Mouse (Mus musculus): ENCODE measurements around the gene Nlrc5. TPM values are rescaled to one million over a fixed set of nuclear protein-coding genes. Genes with fewer than 3 reads are reported as not detected.
"Not testable (repeated sequence)": the region's sequence is repeated elsewhere in the genome, so short reads cannot be mapped to it uniquely, and the experiment has no call there.

Nlrc5 gene
- polyA plus RNA-seq, 1 experiment, result 0.82 TPM

DNA sequence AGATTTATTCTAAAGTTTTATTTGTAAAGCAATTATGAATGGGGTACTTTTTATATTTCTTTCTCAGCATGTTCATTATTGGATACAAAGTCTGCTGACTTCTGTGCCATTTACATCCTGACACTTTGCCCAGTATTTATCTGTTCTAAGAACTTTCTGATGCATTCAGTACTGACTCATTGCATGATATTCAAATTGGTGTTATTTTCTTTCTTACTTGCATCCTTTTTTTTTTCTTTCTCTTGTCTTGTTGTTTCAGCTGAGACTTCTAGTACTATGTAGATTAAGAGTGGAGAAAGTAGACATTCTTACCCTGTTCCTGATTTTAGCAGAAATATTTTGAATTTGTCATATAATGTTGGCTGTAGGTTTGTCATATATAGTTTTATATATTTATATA, 5.5 kb downstream of the Nlrc5 start:
- no peak overlapping the region for H3K4me3 ChIP-seq (replicated peaks; ENCODE audit: insufficient read depth, low read depth, low read length)
- no peaks in the 10 kb centered on the region for H3K4me1 ChIP-seq (ENCODE audit: control insufficient read depth, insufficient read depth, low read length)
- no peak for DNase-seq
- TF ChIP-seq CTCF (IDR thresholded peaks at IDR 0.05; ENCODE audit: borderline replicate concordance, insufficient read depth, low read depth, low read length), result no peak
- no peak for TF ChIP-seq POLR2A (IDR thresholded peaks at IDR 0.05; ENCODE audit: borderline replicate concordance, insufficient read depth, low read length)
- no peaks in the 10 kb centered on the region for H3K27me3 ChIP-seq (ENCODE audit: control insufficient read depth, insufficient read depth, low read length)
- H3K27ac ChIP-seq (ENCODE audit: insufficient read depth, low read length), result no peak overlapping the region

DNA sequence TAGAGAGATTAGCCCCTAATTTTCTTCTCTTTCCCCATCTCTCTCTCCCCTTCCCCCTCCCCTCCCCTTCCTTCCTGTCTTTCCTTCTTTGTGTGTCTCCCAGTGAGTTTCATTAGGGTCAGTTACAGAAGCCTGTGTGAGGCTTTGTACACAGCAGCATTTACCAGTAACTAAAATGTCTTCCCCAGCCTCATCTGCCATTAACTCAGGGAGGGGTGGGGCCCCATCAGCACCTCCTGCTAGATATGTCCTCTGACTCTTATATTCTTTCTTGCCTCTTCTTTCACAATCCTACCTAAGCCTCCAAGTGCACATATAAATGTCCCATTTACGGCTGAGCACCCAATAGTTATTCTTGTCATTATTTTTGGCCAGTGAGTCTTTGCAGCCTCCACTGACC, 6.2 kb downstream of the Nlrc5 start:
- TF ChIP-seq CTCF (IDR thresholded peaks at IDR 0.05; ENCODE audit: borderline replicate concordance, insufficient read depth, low read depth, low read length) (no peak), POLR2A (IDR thresholded peaks at IDR 0.05; ENCODE audit: borderline replicate concordance, insufficient read depth, low read length) (no peak)
- Histone ChIP-seq H3K4me3 (replicated peaks; ENCODE audit: insufficient read depth, low read depth, low read length) (no peak overlapping the region), H3K27ac (ENCODE audit: insufficient read depth, low read length) (no peak overlapping the region), H3K4me1 (ENCODE audit: control insufficient read depth, insufficient read depth, low read length) (no peaks in the 10 kb centered on the region), H3K27me3 (ENCODE audit: control insufficient read depth, insufficient read depth, low read length) (no peaks in the 10 kb centered on the region)
- DNase-seq, result no peak
- WGBS, result 91% methylated on average over 1 of the region's 1 CpGs

DNA sequence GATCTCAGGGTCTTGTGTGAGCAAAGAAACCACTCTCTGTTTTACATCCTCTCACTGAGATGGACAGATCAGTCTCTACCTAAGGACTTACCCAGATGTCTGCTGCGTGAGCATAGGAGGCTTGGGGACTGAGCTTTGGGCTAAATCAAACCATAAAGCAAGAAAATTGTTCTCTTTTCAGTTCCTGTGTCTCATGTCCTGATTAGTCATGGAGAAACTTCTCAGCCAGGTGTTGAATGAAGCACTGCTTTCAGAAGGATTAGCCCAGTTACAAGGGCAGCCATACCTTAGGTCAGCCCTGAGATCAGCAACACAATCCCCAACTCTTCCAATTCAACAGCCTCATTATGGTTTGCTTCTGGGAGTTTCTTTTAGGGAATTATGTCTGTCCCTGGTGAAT, 7.5 kb downstream of the Nlrc5 start:
- no peak for TF ChIP-seq CTCF (IDR thresholded peaks at IDR 0.05; ENCODE audit: borderline replicate concordance, insufficient read depth, low read depth, low read length)
- no peak for TF ChIP-seq POLR2A (IDR thresholded peaks at IDR 0.05; ENCODE audit: borderline replicate concordance, insufficient read depth, low read length)
- Histone ChIP-seq H3K27me3 (ENCODE audit: control insufficient read depth, insufficient read depth, low read length) (no peaks in the 10 kb centered on the region), H3K4me3 (replicated peaks; ENCODE audit: insufficient read depth, low read depth, low read length) (no peak overlapping the region), H3K4me1 (ENCODE audit: control insufficient read depth, insufficient read depth, low read length) (no peaks in the 10 kb centered on the region), H3K27ac (ENCODE audit: insufficient read depth, low read length) (no peak overlapping the region)
- WGBS, result 91% methylated on average over 1 of the region's 1 CpGs
- no peak for DNase-seq

DNA sequence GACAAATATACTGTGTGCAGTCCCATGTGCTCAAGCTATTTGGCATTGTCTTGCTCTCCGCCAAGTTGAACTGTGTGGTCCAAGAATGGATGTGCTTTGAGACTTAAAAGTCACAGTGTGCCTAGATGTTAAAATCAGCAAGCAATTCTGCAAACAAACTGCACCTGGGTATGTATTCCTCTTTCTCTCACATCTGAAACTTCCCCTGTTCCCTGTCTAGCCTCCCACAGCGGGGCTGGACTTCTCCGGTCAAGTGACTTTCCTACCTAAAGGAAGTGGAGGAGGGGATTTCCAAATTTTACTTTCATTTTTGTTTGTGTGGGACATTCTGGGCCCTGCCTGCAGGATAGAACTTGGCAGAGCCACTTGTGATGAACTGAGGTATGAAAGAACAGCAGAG, 9.0 kb downstream of the Nlrc5 start:
- DNase-seq, result no peak
- H3K4me3 ChIP-seq (replicated peaks; ENCODE audit: insufficient read depth, low read depth, low read length), result no peak overlapping the region
- no peaks in the 10 kb centered on the region for H3K27me3 ChIP-seq (ENCODE audit: control insufficient read depth, insufficient read depth, low read length)
- H3K27ac ChIP-seq (ENCODE audit: insufficient read depth, low read length), result no peak overlapping the region
- 87% methylated on average over 3 of the region's 3 CpGs for WGBS
- H3K4me1 ChIP-seq (ENCODE audit: control insufficient read depth, insufficient read depth, low read length), result no peaks in the 10 kb centered on the region
- no peak for TF ChIP-seq POLR2A (IDR thresholded peaks at IDR 0.05; ENCODE audit: borderline replicate concordance, insufficient read depth, low read length)
- no peak for TF ChIP-seq CTCF (IDR thresholded peaks at IDR 0.05; ENCODE audit: borderline replicate concordance, insufficient read depth, low read depth, low read length)

DNA sequence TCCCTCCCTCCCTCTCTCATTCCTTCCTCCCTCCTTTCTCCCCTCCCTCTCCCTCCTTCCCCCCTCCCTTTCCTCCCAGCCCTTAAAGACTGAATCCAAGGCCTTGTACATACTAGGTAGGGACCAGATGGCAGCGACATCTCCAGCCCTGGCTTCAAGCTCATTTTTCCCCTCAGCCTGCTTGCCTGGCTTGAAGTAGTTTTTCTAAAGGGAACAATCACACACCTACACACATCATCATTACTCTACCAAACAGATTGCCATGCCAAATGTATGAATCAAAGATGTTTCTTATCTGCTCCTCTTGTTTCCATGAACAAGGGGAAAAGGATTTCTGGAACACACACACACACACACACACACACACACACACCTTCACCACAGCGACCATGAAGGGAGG, 10.3 kb downstream of the Nlrc5 start:
- no peak for TF ChIP-seq POLR2A (IDR thresholded peaks at IDR 0.05; ENCODE audit: borderline replicate concordance, insufficient read depth, low read length)
- no peak for TF ChIP-seq CTCF (IDR thresholded peaks at IDR 0.05; ENCODE audit: borderline replicate concordance, insufficient read depth, low read depth, low read length)
- no peak overlapping the region for H3K4me3 ChIP-seq (replicated peaks; ENCODE audit: insufficient read depth, low read depth, low read length)
- H3K27ac ChIP-seq (ENCODE audit: insufficient read depth, low read length), result no peak overlapping the region
- 35% methylated on average over 2 of the region's 2 CpGs for WGBS
- no peaks in the 10 kb centered on the region for H3K4me1 ChIP-seq (ENCODE audit: control insufficient read depth, insufficient read depth, low read length)
- no peak for DNase-seq
- no peaks in the 10 kb centered on the region for H3K27me3 ChIP-seq (ENCODE audit: control insufficient read depth, insufficient read depth, low read length)

DNA sequence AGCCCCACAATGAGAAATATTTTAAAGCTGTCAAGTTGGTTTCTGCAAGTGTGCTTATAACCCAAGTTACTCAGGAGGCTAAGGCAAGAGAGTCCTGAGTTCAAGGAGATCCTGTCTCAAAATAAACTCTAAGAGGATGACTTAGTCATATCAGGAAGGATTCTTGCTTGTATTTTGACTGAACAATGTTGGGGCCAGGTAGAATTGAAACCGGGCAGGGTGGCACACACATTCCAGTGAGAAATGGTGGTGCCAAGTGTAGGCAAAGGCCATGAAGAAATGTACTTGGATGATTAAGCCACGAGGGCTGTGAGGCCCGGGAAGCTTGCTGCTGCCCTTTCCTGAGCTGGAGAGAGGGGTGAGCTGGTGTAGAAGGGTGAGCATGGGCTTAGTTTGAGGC, 13.0 kb downstream of the Nlrc5 start:
- TF ChIP-seq POLR2A (IDR thresholded peaks at IDR 0.05; ENCODE audit: borderline replicate concordance, insufficient read depth, low read length), result no peak
- no peak for TF ChIP-seq CTCF (IDR thresholded peaks at IDR 0.05; ENCODE audit: borderline replicate concordance, insufficient read depth, low read depth, low read length)
- Histone ChIP-seq H3K27me3 (ENCODE audit: control insufficient read depth, insufficient read depth, low read length) (no peaks in the 10 kb centered on the region), H3K4me1 (ENCODE audit: control insufficient read depth, insufficient read depth, low read length) (no peaks in the 10 kb centered on the region), H3K4me3 (replicated peaks; ENCODE audit: insufficient read depth, low read depth, low read length) (no peak overlapping the region), H3K27ac (ENCODE audit: insufficient read depth, low read length) (no peak overlapping the region)
- no peak for DNase-seq
- 84% methylated on average over 3 of the region's 3 CpGs for WGBS

DNA sequence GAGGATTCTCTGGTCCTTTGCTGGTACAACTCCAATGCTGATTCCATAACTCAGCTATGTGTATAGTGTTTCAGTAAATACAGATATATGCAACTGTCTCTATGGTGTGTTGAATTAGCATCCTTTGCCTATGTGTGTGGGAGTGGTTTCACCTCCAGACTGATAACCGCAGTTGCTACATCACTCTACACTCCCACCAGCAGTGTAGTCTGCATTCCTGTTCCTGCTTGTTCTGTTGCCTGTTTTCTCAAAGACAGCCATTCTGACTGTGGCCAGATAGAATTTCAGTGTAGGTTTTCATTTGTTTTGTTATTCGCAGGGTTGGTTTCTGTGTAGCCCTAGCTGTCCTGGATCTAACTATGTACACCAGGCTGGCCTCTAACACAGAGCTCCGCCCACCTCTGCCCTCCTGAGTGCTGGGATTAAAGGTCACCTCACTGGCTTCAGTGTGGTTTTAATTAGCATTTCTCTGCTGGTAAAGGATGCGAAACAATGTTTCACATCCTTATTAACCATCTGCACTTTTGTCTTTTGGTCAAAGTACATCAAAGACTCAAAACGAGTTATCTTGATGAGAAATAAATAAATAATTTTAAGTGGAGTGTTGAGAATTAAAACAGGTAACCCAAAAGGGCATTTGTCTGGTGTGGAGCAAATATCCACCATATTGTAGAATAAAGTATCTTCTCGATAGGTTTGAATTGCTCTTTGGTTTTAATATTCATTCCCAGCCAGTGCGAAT, 13.6 kb downstream of the Nlrc5 start:
- no peak for TF ChIP-seq POLR2A (IDR thresholded peaks at IDR 0.05; ENCODE audit: borderline replicate concordance, insufficient read depth, low read length)
- TF ChIP-seq CTCF (IDR thresholded peaks at IDR 0.05; ENCODE audit: borderline replicate concordance, insufficient read depth, low read depth, low read length), result no peak
- Histone ChIP-seq H3K27ac (ENCODE audit: insufficient read depth, low read length) (no peak overlapping the region), H3K27me3 (ENCODE audit: control insufficient read depth, insufficient read depth, low read length) (no peaks in the 10 kb centered on the region), H3K4me1 (ENCODE audit: control insufficient read depth, insufficient read depth, low read length) (no peaks in the 10 kb centered on the region), H3K4me3 (replicated peaks; ENCODE audit: insufficient read depth, low read depth, low read length) (no peak overlapping the region)
- WGBS, result 85% methylated on average over 7 of the region's 7 CpGs
- no peak for DNase-seq

DNA sequence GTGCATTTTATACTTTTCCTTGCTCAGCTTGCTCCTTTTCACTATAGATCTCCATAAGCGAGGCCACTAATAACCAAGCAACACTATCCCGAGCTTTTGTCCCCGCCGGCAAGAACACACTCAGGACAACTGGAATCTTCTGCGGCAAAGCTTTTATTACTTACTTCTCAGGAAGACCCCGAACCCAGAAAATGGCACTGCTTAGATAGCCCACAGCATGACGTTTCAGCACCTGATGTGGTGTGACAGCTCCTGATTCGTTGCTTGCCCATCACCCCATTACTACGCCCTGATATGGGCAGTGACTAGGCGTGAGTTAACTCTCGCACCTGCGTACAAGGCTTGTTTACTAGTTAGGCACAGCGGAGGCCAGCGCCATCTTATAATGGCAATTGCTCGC, 18.8 kb downstream of the Nlrc5 start:
- not testable (repeated sequence) for H3K4me3 ChIP-seq (replicated peaks; ENCODE audit: insufficient read depth, low read depth, low read length); DNase-seq; H3K27ac ChIP-seq (ENCODE audit: insufficient read depth, low read length); H3K4me1 ChIP-seq (ENCODE audit: control insufficient read depth, insufficient read depth, low read length); H3K27me3 ChIP-seq (ENCODE audit: control insufficient read depth, insufficient read depth, low read length)
- 89% methylated on average over 15 of the region's 15 CpGs for WGBS

All from cerebellum, adult 2 months (tissue).